Mouse (Mus musculus) C2C12 (cell line): ENCODE results near the gene Crtac1. TPM values are rescaled to one million over a fixed set of nuclear protein-coding genes. Genes with fewer than 3 reads are reported as not detected.

ENCODE experiments used
- H3K27me3 ChIP-seq: one replicate; pipeline ENCODE4 v1.6.1; 2011; ENCODE audit not compliant: control insufficient read depth, insufficient read depth, insufficient read length
- H3K36me3 ChIP-seq: one replicate; pipeline ENCODE4 v1.6.1; 2011; ENCODE audit not compliant: control insufficient read depth, insufficient read depth
- H3K4me3 ChIP-seq: one replicate; pipeline ENCODE4 v1.5.1; 2011; ENCODE audit warnings: mild to moderate bottlenecking, control low read depth; ENCODE audit not compliant: poor library complexity, insufficient read depth, severe bottlenecking
- H3K79me2 ChIP-seq: one replicate; pipeline ENCODE4 v1.6.1; 2011; ENCODE audit not compliant: control insufficient read depth, insufficient read depth
- H3K79me3 ChIP-seq: one replicate; pipeline ENCODE4 v1.6.1; 2011; ENCODE audit warnings: low read depth, control low read depth
- H3ac ChIP-seq: one replicate; pipeline ENCODE3; 2011; ENCODE audit warnings: low read depth; ENCODE audit not compliant: control insufficient read depth, insufficient read length
- CEBPB ChIP-seq: IDR thresholded peaks from one replicate; pipeline ENCODE4 v1.6.1; 2011; ENCODE audit warnings: low read depth, mild to moderate bottlenecking, control low read depth, moderate library complexity
- CTCF ChIP-seq: IDR thresholded peaks from one replicate; pipeline ENCODE4 v1.5.1; 2011; ENCODE audit not compliant: control insufficient read depth, insufficient read depth, insufficient read length
- FOSL1 ChIP-seq: IDR thresholded peaks from one replicate; pipeline ENCODE4 v1.8.0; 2011; ENCODE audit warnings: mild to moderate bottlenecking, low read length; ENCODE audit not compliant: poor library complexity, insufficient read depth, severe bottlenecking
- MAX ChIP-seq: IDR thresholded peaks from one replicate; pipeline ENCODE4 v1.6.1; 2011; ENCODE audit warnings: mild to moderate bottlenecking, control low read depth
- MYOD1 ChIP-seq: IDR thresholded peaks from one replicate; pipeline ENCODE4 v1.6.1; 2011; ENCODE audit warnings: low read depth; ENCODE audit not compliant: control insufficient read depth, insufficient read length
- MYOG ChIP-seq: IDR thresholded peaks from one replicate; pipeline ENCODE4 v1.6.1; 2011; ENCODE audit not compliant: control insufficient read depth, insufficient read length; ENCODE audit errors: extremely low read depth
- USF1 ChIP-seq: IDR thresholded peaks from one replicate; pipeline ENCODE4 v1.6.1; 2011; ENCODE audit warnings: low read depth, mild to moderate bottlenecking, control low read depth, moderate library complexity
- polyA plus RNA-seq: library from polyadenylated mRNA; unstranded; fragments of >200 nt; fragmentation: generic; extraction: Trizol; gene quantifications from one replicate; pipeline ENCODE4 v1.2.1, GENCODE M21; 2012; ENCODE audit warnings: missing spikeins

The Crtac1 gene
- polyA plus RNA-seq, 1 experiment: not detected

GRCm38 (mm10) chr19:42448539-42448938 lies 17.0 kb upstream of the Crtac1 start:
- no peak for TF ChIP-seq MYOG
- no peak for TF ChIP-seq CEBPB
- TF ChIP-seq FOSL1: no peak
- TF ChIP-seq MAX: no peak
- TF ChIP-seq MYOD1: no peak
- TF ChIP-seq USF1: no peak
- TF ChIP-seq CTCF: no peak
- Histone ChIP-seq H3ac (no peak overlapping the region), H3K36me3 (no peaks in the 10 kb centered on the region), H3K4me3 (no peak overlapping the region), H3K79me2 (no peaks in the 10 kb centered on the region), H3K27me3 (peaks cover 46% of the 10 kb centered on the region), H3K79me3 (no peaks in the 10 kb centered on the region)

DNA sequence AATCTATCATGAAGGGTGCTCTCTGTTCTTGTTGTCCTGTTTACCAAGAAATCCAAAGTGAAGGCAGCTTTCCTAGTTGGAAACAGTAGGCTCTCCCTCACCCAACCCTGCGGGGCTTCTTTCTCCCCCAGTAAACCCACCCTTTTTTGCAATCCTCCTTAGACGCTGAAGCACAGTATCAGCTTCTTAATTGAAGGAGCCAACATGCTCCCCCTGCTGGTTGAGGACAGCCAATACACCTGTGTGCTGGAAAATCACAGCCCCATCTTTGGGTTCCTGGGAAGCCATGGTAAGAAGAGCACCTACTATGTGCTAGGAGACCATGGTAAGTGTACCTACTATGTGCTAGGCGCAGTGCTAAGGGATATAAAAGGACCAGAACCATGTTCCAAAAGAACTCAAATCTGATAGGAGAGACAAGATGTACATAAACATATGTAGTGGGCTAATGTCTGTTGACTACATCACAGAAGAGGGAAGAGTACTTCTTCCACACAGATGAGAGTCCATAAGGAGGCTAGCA lies 12.4 kb upstream of the Crtac1 start:
- no peak overlapping the region for H3K4me3 ChIP-seq
- H3K36me3 ChIP-seq: no peaks in the 10 kb centered on the region
- no peaks in the 10 kb centered on the region for H3K79me2 ChIP-seq
- TF ChIP-seq MAX: no peak
- TF ChIP-seq CTCF: peak; percentile 20
- peaks cover 28% of the 10 kb centered on the region for H3K27me3 ChIP-seq
- H3ac ChIP-seq: no peak overlapping the region
- H3K79me3 ChIP-seq: no peaks in the 10 kb centered on the region

DNA sequence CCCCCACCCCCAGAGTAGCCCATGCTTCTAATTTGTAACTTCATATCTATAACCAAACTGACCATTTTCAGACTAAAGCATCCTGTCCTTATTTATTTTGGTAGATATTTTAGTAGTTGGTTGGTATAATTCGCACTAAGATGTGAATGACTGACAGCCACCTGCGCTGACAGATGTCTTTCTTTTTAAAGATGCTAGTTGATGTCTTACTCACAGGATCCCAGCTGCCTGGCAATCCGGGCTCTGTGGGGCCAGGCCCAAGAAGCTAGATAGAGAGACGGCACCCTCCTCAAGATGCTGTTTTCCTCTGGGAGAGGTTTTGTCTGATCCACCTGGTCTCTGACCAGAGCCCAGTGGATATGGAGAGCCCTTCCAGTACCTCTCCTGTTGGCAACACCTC lies 11.7 kb upstream of the Crtac1 start:
- Histone ChIP-seq H3K79me2 (no peaks in the 10 kb centered on the region), H3K27me3 (peaks cover 28% of the 10 kb centered on the region), H3K79me3 (no peaks in the 10 kb centered on the region), H3ac (no peak overlapping the region), H3K4me3 (no peak overlapping the region), H3K36me3 (no peaks in the 10 kb centered on the region)
- TF ChIP-seq FOSL1: no peak
- no peak for TF ChIP-seq CEBPB
- TF ChIP-seq CTCF: no peak
- no peak for TF ChIP-seq MAX
- no peak for TF ChIP-seq MYOD1
- no peak for TF ChIP-seq USF1
- TF ChIP-seq MYOG: no peak

- Histone ChIP-seq H3K79me2 (no peaks in the 10 kb centered on the region), H3K27me3 (peaks cover 27% of the 10 kb centered on the region), H3K4me3 (no peak overlapping the region), H3K79me3 (no peaks in the 10 kb centered on the region), H3ac (no peak overlapping the region), H3K36me3 (no peaks in the 10 kb centered on the region)
- TF ChIP-seq CTCF: no peak
- no peak for TF ChIP-seq FOSL1
- no peak for TF ChIP-seq CEBPB
- no peak for TF ChIP-seq USF1
- TF ChIP-seq MYOG: no peak
- TF ChIP-seq MAX: no peak
- no peak for TF ChIP-seq MYOD1
These were observed 10.9 kb upstream of the Crtac1 start for GRCm38 (mm10) chr19:42442246-42443197.

- Histone ChIP-seq H3K27me3 (peaks cover 16% of the 10 kb centered on the region), H3K4me3 (no peak overlapping the region), H3K36me3 (no peaks in the 10 kb centered on the region), H3ac (no peak overlapping the region), H3K79me2 (no peaks in the 10 kb centered on the region), H3K79me3 (no peaks in the 10 kb centered on the region)
- no peak for TF ChIP-seq CEBPB
- no peak for TF ChIP-seq MYOG
- no peak for TF ChIP-seq FOSL1
- no peak for TF ChIP-seq CTCF
- TF ChIP-seq MYOD1: no peak
- no peak for TF ChIP-seq MAX
- no peak for TF ChIP-seq USF1
These were observed 8.5 kb upstream of the Crtac1 start for GRCm38 (mm10) chr19:42440089-42440488.

DNA sequence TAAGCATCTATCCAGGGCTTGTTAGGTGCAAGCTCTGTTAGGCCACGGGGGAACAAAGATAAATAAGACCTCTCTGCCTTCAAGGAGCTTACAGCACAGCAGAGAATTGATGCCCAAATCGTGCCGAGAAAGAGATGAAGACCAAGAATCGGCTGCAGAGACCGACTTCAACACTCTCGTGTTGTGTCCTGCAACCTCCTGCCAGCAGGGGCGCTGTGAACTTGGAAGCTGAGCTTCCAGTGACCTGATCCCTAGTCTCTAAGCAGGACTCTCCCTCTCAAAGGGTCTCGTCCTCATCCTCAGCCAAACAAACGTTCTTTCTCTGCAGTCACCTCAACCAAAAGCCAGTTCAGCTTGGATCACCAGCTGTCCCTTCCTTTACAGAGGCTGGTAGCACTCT lies 7.8 kb upstream of the Crtac1 start:
- TF ChIP-seq CEBPB (no peak), CTCF (no peak), FOSL1 (no peak), MAX (no peak), MYOG (no peak)
- H3ac ChIP-seq: no peak overlapping the region
- no peaks in the 10 kb centered on the region for H3K36me3 ChIP-seq
- no peaks in the 10 kb centered on the region for H3K79me3 ChIP-seq
- no peaks in the 10 kb centered on the region for H3K79me2 ChIP-seq
- no peak overlapping the region for H3K4me3 ChIP-seq
- H3K27me3 ChIP-seq: peaks cover 16% of the 10 kb centered on the region
